Mouse (Mus musculus) inflammation-experienced regulatory T-cells, adult 6 months (primary cell): ENCODE measurements around the gene Klf3. TPM values are rescaled to one million over a fixed set of nuclear protein-coding genes. Genes with fewer than 3 reads are reported as not detected.

ENCODE experiments used
- ATAC-seq: one replicate; pipeline ENCODE4 v1.8.0; 2017
- polyA plus RNA-seq, 3 experiments: library from polyadenylated mRNA; unstranded; fragments of 100-300 nt; shearing (Covaris generic); gene quantifications; one replicate each; pipeline ENCODE4 v1.2.1; 2017

Gene Klf3
- polyA plus RNA-seq, 3 experiments from 2014 or later: 46.7 to 93.5 (median 83.6) TPM

GRCm38 (mm10) chr5:64810860-64811499, 7.8 kb downstream of the Klf3 start:
- no peak for ATAC-seq

- ATAC-seq: peak; percentile 22
Measured at GRCm38 (mm10) chr5:64811500-64812123, 8.4 kb downstream of the Klf3 start.

- peak; percentile 33 for ATAC-seq
Measured at GRCm38 (mm10) chr5:64812124-64812982, 9.2 kb downstream of the Klf3 start.

- peak; percentile 9 for ATAC-seq
Measured at GRCm38 (mm10) chr5:64812983-64813304, 9.8 kb downstream of the Klf3 start.

GRCm38 (mm10) chr5:64813361-64813760, 10.2 kb downstream of the Klf3 start:
- ATAC-seq: peak; percentile 62

- no peak for ATAC-seq
Measured at GRCm38 (mm10) chr5:64814416-64814815, 11.2 kb downstream of the Klf3 start.

- no peak for ATAC-seq
Measured at GRCm38 (mm10) chr5:64815631-64816030, 12.4 kb downstream of the Klf3 start.

GRCm38 (mm10) chr5:64816290-64816973, 13.2 kb downstream of the Klf3 start:
- no peak for ATAC-seq

GRCm38 (mm10) chr5:64816974-64817296, 13.7 kb downstream of the Klf3 start:
- ATAC-seq: no peak

- peak; percentile 97 for ATAC-seq
Measured at GRCm38 (mm10) chr5:64819390-64819789, 16.2 kb downstream of the Klf3 start.

GRCm38 (mm10) chr5:64820138-64820537, 16.9 kb downstream of the Klf3 start:
- no peak for ATAC-seq

GRCm38 (mm10) chr5:64821294-64821693, 18.1 kb downstream of the Klf3 start:
- no peak for ATAC-seq

- ATAC-seq: no peak
Measured at GRCm38 (mm10) chr5:64821964-64822363, 18.8 kb downstream of the Klf3 start.

- no peak for ATAC-seq
Measured at GRCm38 (mm10) chr5:64823431-64823830, 20.2 kb downstream of the Klf3 start.

GRCm38 (mm10) chr5:64824765-64825164, 21.6 kb downstream of the Klf3 start:
- ATAC-seq: no peak

- ATAC-seq: no peak
Measured at GRCm38 (mm10) chr5:64825496-64825895, 22.3 kb downstream of the Klf3 start.

GRCm38 (mm10) chr5:64827151-64827550, 24.0 kb downstream of the Klf3 start:
- ATAC-seq: no peak

GRCm38 (mm10) chr5:64828314-64828713, 25.1 kb downstream of the Klf3 start:
- ATAC-seq: no peak

- ATAC-seq: no peak
Measured at GRCm38 (mm10) chr5:64829606-64830005, 26.4 kb downstream of the Klf3 start.

- no peak for ATAC-seq
Measured at GRCm38 (mm10) chr5:64830773-64831172, 27.6 kb downstream of the Klf3 start.

GRCm38 (mm10) chr5:64833410-64833809, 30.2 kb downstream of the Klf3 start:
- ATAC-seq: no peak

- no peak for ATAC-seq
Measured at GRCm38 (mm10) chr5:64834213-64834612, 31.0 kb downstream of the Klf3 start.

- no peak for ATAC-seq
Measured at GRCm38 (mm10) chr5:64835295-64835694, 32.1 kb downstream of the Klf3 start.
